Mouse (Mus musculus): Measurements from ENCODE around the gene Neu3. TPM values are rescaled to one million over a fixed set of nuclear protein-coding genes. Genes with fewer than 3 reads are reported as not detected.
A peak's percentile ranks its signal among the peaks of the same experiment; 100 is the strongest.

Gene Neu3
- polyA plus RNA-seq, 1 experiment from 2014 or later, result 2.9 TPM

GRCm38 (mm10) chr7:99854311-99854710 lies 26.1 kb upstream of the Neu3 start:
- H3K27me3 ChIP-seq (ENCODE audit: insufficient read depth, low read length), result no peaks in the 10 kb centered on the region
- H3K4me3 ChIP-seq (ENCODE audit: low read depth, low read length), result no peak overlapping the region
- no peak for TF ChIP-seq EP300 (IDR thresholded peaks at IDR 0.05; ENCODE audit: low read depth)
- TF ChIP-seq CTCF (IDR thresholded peaks at IDR 0.05; ENCODE audit: low read depth), result peak; percentile 30; the same call in 1 of the 2 replicates
- WGBS (ENCODE audit: insufficient replicate concordance), result 80% methylated on average over 4 of the region's 4 CpGs
- no peak for ATAC-seq
- H3K4me2 ChIP-seq (ENCODE audit: low read depth, low read length), result no peak overlapping the region
- no peaks in the 10 kb centered on the region for H3K9me3 ChIP-seq (ENCODE audit: low read length)
- peaks cover 22% of the 10 kb centered on the region for H3K4me1 ChIP-seq (ENCODE audit: insufficient read depth)
- no peak overlapping the region for H3K9ac ChIP-seq (replicated peaks)
- DNase-seq, result no peak
- no peak overlapping the region for H3K27ac ChIP-seq (ENCODE audit: low read depth)
- peaks cover 21% of the 10 kb centered on the region for H3K36me3 ChIP-seq (replicated peaks; ENCODE audit: insufficient read depth, low read length)

- WGBS (ENCODE audit: insufficient replicate concordance), result 82% methylated on average over 7 of the region's 7 CpGs
- TF ChIP-seq EP300 (IDR thresholded peaks at IDR 0.05; ENCODE audit: low read depth) (no peak), CTCF (IDR thresholded peaks at IDR 0.05; ENCODE audit: low read depth) (peak; percentile 34)
- peaks cover 26% of the 10 kb centered on the region for H3K36me3 ChIP-seq (replicated peaks; ENCODE audit: insufficient read depth, low read length)
- H3K27ac ChIP-seq (ENCODE audit: low read depth), result no peak overlapping the region
- H3K9me3 ChIP-seq (ENCODE audit: low read length), result no peaks in the 10 kb centered on the region
- H3K4me2 ChIP-seq (ENCODE audit: low read depth, low read length), result no peak overlapping the region
- DNase-seq (no peak), ATAC-seq (0 out of 2 replicates have a peak, but pooled peaks have one; percentile 12)
- H3K4me3 ChIP-seq (ENCODE audit: low read depth, low read length), result no peak overlapping the region
- H3K9ac ChIP-seq (replicated peaks), result no peak overlapping the region
- peaks cover 18% of the 10 kb centered on the region for H3K4me1 ChIP-seq (ENCODE audit: insufficient read depth)
- H3K27me3 ChIP-seq (ENCODE audit: insufficient read depth, low read length), result no peaks in the 10 kb centered on the region
Observed at GRCm38 (mm10) chr7:99853350-99853749, 25.1 kb upstream of the Neu3 start.

GRCm38 (mm10) chr7:99851618-99852017 lies 23.4 kb upstream of the Neu3 start:
- DNase-seq (no peak), ATAC-seq (no peak)
- Histone ChIP-seq H3K4me2 (ENCODE audit: low read depth, low read length) (no peak overlapping the region), H3K4me1 (ENCODE audit: insufficient read depth) (peaks cover 8% of the 10 kb centered on the region), H3K9ac (replicated peaks) (no peak overlapping the region), H3K9me3 (ENCODE audit: low read length) (no peaks in the 10 kb centered on the region), H3K36me3 (replicated peaks; ENCODE audit: insufficient read depth, low read length) (peaks cover 37% of the 10 kb centered on the region), H3K27ac (ENCODE audit: low read depth) (no peak overlapping the region), H3K27me3 (ENCODE audit: insufficient read depth, low read length) (no peaks in the 10 kb centered on the region), H3K4me3 (ENCODE audit: low read depth, low read length) (no peak overlapping the region)
- WGBS (ENCODE audit: insufficient replicate concordance), result 73% methylated on average over 6 of the region's 6 CpGs
- TF ChIP-seq CTCF (IDR thresholded peaks at IDR 0.05; ENCODE audit: low read depth) (no peak), EP300 (IDR thresholded peaks at IDR 0.05; ENCODE audit: low read depth) (no peak)

DNA sequence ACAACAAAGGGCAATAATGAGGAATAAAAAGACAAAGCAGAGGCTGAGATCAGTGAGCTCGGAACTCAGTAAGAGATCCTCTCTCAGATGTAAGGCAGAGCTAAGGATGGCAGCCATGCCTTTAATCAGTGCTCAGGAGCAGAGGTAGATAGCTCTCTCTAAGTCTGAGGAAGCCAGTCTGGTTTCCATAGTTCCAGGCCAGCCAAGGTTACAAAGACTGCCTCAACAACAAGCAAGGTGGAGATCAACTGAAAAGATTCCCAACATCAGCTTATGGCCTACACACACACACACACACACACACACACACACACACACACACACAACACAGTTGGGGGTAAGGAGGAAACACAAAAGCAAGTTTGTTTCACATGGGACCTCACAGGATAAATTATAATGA lies 22.9 kb upstream of the Neu3 start:
- H3K4me2 ChIP-seq (ENCODE audit: low read depth, low read length), result no peak overlapping the region
- ATAC-seq (no peak), DNase-seq (no peak)
- peaks cover 42% of the 10 kb centered on the region for H3K36me3 ChIP-seq (replicated peaks; ENCODE audit: insufficient read depth, low read length)
- TF ChIP-seq CTCF (IDR thresholded peaks at IDR 0.05; ENCODE audit: low read depth), result no peak
- TF ChIP-seq EP300 (IDR thresholded peaks at IDR 0.05; ENCODE audit: low read depth), result no peak
- peaks cover 3% of the 10 kb centered on the region for H3K4me1 ChIP-seq (ENCODE audit: insufficient read depth)
- no peaks in the 10 kb centered on the region for H3K9me3 ChIP-seq (ENCODE audit: low read length)
- no peak overlapping the region for H3K9ac ChIP-seq (replicated peaks)
- WGBS (ENCODE audit: insufficient replicate concordance), result 76% methylated on average over 1 of the region's 1 CpGs
- no peak overlapping the region for H3K4me3 ChIP-seq (ENCODE audit: low read depth, low read length)
- no peak overlapping the region for H3K27ac ChIP-seq (ENCODE audit: low read depth)
- H3K27me3 ChIP-seq (ENCODE audit: insufficient read depth, low read length), result no peaks in the 10 kb centered on the region

GRCm38 (mm10) chr7:99850534-99850933 lies 22.3 kb upstream of the Neu3 start:
- Histone ChIP-seq H3K4me2 (ENCODE audit: low read depth, low read length) (no peak overlapping the region), H3K4me3 (ENCODE audit: low read depth, low read length) (no peak overlapping the region), H3K27ac (ENCODE audit: low read depth) (no peak overlapping the region), H3K9ac (replicated peaks) (no peak overlapping the region), H3K36me3 (replicated peaks; ENCODE audit: insufficient read depth, low read length) (peaks cover 48% of the 10 kb centered on the region), H3K4me1 (ENCODE audit: insufficient read depth) (no peaks in the 10 kb centered on the region), H3K27me3 (ENCODE audit: insufficient read depth, low read length) (no peaks in the 10 kb centered on the region), H3K9me3 (ENCODE audit: low read length) (no peaks in the 10 kb centered on the region)
- ATAC-seq (no peak), DNase-seq (no peak)
- TF ChIP-seq EP300 (IDR thresholded peaks at IDR 0.05; ENCODE audit: low read depth) (no peak), CTCF (IDR thresholded peaks at IDR 0.05; ENCODE audit: low read depth) (no peak)
- 92% methylated on average over 5 of the region's 5 CpGs for WGBS (ENCODE audit: insufficient replicate concordance)

DNA sequence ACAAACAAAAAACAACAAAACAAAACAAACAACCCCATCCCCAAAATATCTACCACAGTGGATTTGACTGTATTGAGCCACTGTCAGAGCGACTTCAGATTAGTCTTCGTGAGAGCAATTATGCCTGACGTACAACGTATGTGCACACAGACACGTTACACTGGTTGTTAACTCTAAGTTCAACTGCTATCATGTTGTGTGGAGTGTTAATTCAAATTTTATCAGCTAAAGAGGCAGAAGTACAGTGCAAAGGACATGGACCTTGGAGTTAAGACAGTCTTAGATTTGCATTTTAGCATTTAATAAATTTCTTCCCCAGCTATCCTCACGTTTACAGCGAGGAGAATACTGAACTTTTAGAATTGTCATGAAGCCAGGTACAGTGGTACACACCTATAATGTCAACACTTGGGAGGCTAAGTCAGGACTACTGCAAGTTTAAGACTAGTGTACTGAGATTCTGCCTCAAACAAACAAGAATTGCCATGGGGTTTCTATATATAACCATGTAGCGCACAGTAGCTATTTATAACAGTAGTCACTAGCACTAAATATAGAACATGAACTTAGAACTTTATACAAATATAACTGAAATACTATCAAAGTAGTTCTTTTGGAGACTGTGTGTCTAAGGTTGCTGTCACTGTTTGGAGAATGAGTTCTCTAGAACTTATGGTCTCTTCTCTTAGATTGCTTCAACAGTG lies 17.5 kb upstream of the Neu3 start:
- Histone ChIP-seq H3K4me1 (ENCODE audit: insufficient read depth) (no peaks in the 10 kb centered on the region), H3K27me3 (ENCODE audit: insufficient read depth, low read length) (no peaks in the 10 kb centered on the region), H3K27ac (ENCODE audit: low read depth) (no peak overlapping the region), H3K9ac (replicated peaks) (no peak overlapping the region), H3K9me3 (ENCODE audit: low read length) (no peaks in the 10 kb centered on the region), H3K36me3 (replicated peaks; ENCODE audit: insufficient read depth, low read length) (peaks cover 67% of the 10 kb centered on the region), H3K4me2 (ENCODE audit: low read depth, low read length) (no peak overlapping the region), H3K4me3 (ENCODE audit: low read depth, low read length) (no peak overlapping the region)
- TF ChIP-seq CTCF (IDR thresholded peaks at IDR 0.05; ENCODE audit: low read depth) (no peak), EP300 (IDR thresholded peaks at IDR 0.05; ENCODE audit: low read depth) (no peak)
- ATAC-seq, result no peak
- WGBS (ENCODE audit: insufficient replicate concordance), result 90% methylated on average over 8 of the region's 8 CpGs
- no peak for DNase-seq

All from liver, postnatal 0 days (tissue).